Mouse (Mus musculus): ENCODE data around the gene Slc26a10.

The Slc26a10 gene

GRCm38 (mm10) chr10:127179871-127180694 lies at the start of gene Slc26a10:
TSS of gene Slc26a10 (minus strand) at chr10:127180645.
- in situ Hi-C loops (cut with MboI, MseI) = loop anchor here (5.0 kb wide), 1 partner anchor 103 kb away; the partner anchor contains the start of gene Agap2

GRCm38 (mm10) chr10:127228897-127229296 lies 48.5 kb upstream of the Slc26a10 start:
- in situ Hi-C loops (cut with MboI, MseI) = no loop called here

GRCm38 (mm10) chr10:127227163-127227562 lies 46.7 kb upstream of the Slc26a10 start:
- in situ Hi-C loops (cut with MboI, MseI) = no loop called here

- in situ Hi-C loops (cut with MboI, MseI) = no loop called here
These were observed 46.0 kb upstream of the Slc26a10 start for GRCm38 (mm10) chr10:127226318-127226895.

- in situ Hi-C loops (cut with MboI, MseI) = no loop called here
These were observed 45.3 kb upstream of the Slc26a10 start for GRCm38 (mm10) chr10:127225732-127226131.

GRCm38 (mm10) chr10:127225213-127225612 lies 44.8 kb upstream of the Slc26a10 start:
- in situ Hi-C loops (cut with MboI, MseI) = no loop called here

GRCm38 (mm10) chr10:127218339-127218738 lies 37.9 kb upstream of the Slc26a10 start:
- in situ Hi-C loops (cut with MboI, MseI) = no loop called here

GRCm38 (mm10) chr10:127217177-127217576 lies 36.7 kb upstream of the Slc26a10 start:
- in situ Hi-C loops (cut with MboI, MseI) = no loop called here

GRCm38 (mm10) chr10:127216456-127216855 lies 36.0 kb upstream of the Slc26a10 start:
- in situ Hi-C loops (cut with MboI, MseI) = no loop called here

GRCm38 (mm10) chr10:127214422-127214803 lies 34.0 kb upstream of the Slc26a10 start:
- in situ Hi-C loops (cut with MboI, MseI) = no loop called here

GRCm38 (mm10) chr10:127213704-127214421 lies 33.4 kb upstream of the Slc26a10 start:
- in situ Hi-C loops (cut with MboI, MseI) = no loop called here

GRCm38 (mm10) chr10:127213272-127213671 lies 32.8 kb upstream of the Slc26a10 start:
- in situ Hi-C loops (cut with MboI, MseI) = no loop called here

- in situ Hi-C loops (cut with MboI, MseI) = no loop called here
These were observed 31.0 kb upstream of the Slc26a10 start, which contains the start of gene Pip4k2c for GRCm38 (mm10) chr10:127211414-127211854. TSS of gene Pip4k2c (minus strand) at chr10:127211585.

- in situ Hi-C loops (cut with MboI, MseI) = no loop called here
These were observed 30.5 kb upstream of the Slc26a10 start for GRCm38 (mm10) chr10:127210961-127211405.

GRCm38 (mm10) chr10:127209928-127210570 lies 29.6 kb upstream of the Slc26a10 start:
- in situ Hi-C loops (cut with MboI, MseI) = no loop called here

- in situ Hi-C loops (cut with MboI, MseI) = no loop called here
These were observed 28.5 kb upstream of the Slc26a10 start for GRCm38 (mm10) chr10:127208921-127209320.

- in situ Hi-C loops (cut with MboI, MseI) = no loop called here
These were observed 24.9 kb upstream of the Slc26a10 start for GRCm38 (mm10) chr10:127205373-127205772.

GRCm38 (mm10) chr10:127204589-127204988 lies 24.1 kb upstream of the Slc26a10 start:
- in situ Hi-C loops (cut with MboI, MseI) = no loop called here

GRCm38 (mm10) chr10:127203106-127203505 lies 22.7 kb upstream of the Slc26a10 start:
- in situ Hi-C loops (cut with MboI, MseI) = no loop called here

- in situ Hi-C loops (cut with MboI, MseI) = no loop called here
These were observed 19.8 kb upstream of the Slc26a10 start for GRCm38 (mm10) chr10:127200279-127200678.

- in situ Hi-C loops (cut with MboI, MseI) = no loop called here
These were observed 19.0 kb upstream of the Slc26a10 start for GRCm38 (mm10) chr10:127199474-127199873.

GRCm38 (mm10) chr10:127199068-127199467 lies 18.6 kb upstream of the Slc26a10 start:
- in situ Hi-C loops (cut with MboI, MseI) = no loop called here
